Mouse (Mus musculus): ENCODE measurements around the gene Olfr366.
"Not testable (repeated sequence)": the region's sequence is repeated elsewhere in the genome, so short reads cannot be mapped to it uniquely, and the experiment has no call there.

The Olfr366 gene

GRCm38 (mm10) chr2:37211274-37211673 lies at the start of gene Olfr366:
Gene Olfr366 (plus strand): TSS chr2:37211574.
- DNase-seq (ENCODE audit: low spot score): no peak

- no peak for DNase-seq (ENCODE audit: low spot score)
Observed at GRCm38 (mm10) chr2:37187898-37188297, 23.5 kb upstream of the Olfr366 start, which contains the start of gene Olfr365. Gene Olfr365 (plus strand): TSS chr2:37188198.

GRCm38 (mm10) chr2:37261781-37262180 lies 50.4 kb downstream of the Olfr366 start:
- not testable (repeated sequence) for DNase-seq (ENCODE audit: low spot score)
